Mouse (Mus musculus): ENCODE results near the gene Bcorl1. TPM values are rescaled to one million over a fixed set of nuclear protein-coding genes. Genes with fewer than 3 reads are reported as not detected.
"Not testable (repeated sequence)": the region's sequence is repeated elsewhere in the genome, so short reads cannot be mapped to it uniquely, and the experiment has no call there.

The Bcorl1 gene
- polyA plus RNA-seq, 2 experiments from 2014 or later, result 1.7 to 2.1 TPM

DNA sequence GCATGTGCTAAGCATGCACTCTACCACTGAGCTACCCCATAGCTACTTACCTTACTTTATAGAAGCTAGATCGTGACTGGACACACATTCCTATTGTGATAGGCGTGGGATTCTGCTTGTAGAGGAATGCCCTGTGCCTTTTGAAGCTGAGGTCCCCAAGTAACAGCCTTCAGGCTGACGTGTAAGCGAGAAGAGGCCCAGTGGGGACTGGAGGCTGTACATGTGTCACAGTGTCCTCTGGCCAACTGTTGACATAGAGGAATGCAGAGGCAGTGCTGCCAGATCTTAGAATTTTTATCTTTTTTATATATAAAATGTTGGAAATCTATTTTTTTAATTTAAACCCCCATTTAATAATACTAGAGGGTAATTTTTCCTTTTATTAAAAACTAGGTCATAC lies 58.8 kb downstream of the Bcorl1 start:
- no peak for ATAC-seq

DNA sequence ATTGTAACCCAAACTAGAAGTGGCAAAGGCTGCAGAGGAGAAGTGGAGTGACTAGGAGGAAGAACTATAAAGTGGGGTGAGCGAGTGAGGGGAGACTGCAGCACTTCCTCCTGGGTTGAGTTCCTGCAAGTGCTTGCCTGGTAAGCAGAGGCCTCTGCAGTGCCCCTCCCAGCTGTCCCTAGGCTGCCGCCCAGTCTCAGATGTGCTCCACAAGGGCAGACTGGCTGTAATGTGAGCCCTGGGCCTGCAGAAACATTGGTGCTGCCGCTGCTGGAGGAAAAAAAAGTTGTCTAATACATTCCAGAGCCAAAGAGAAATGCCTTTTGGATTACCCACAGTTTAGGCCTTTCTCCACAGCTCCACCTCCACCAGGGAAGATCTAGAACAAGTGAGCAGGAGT lies 64.0 kb downstream of the Bcorl1 start:
- no peak for ATAC-seq

DNA sequence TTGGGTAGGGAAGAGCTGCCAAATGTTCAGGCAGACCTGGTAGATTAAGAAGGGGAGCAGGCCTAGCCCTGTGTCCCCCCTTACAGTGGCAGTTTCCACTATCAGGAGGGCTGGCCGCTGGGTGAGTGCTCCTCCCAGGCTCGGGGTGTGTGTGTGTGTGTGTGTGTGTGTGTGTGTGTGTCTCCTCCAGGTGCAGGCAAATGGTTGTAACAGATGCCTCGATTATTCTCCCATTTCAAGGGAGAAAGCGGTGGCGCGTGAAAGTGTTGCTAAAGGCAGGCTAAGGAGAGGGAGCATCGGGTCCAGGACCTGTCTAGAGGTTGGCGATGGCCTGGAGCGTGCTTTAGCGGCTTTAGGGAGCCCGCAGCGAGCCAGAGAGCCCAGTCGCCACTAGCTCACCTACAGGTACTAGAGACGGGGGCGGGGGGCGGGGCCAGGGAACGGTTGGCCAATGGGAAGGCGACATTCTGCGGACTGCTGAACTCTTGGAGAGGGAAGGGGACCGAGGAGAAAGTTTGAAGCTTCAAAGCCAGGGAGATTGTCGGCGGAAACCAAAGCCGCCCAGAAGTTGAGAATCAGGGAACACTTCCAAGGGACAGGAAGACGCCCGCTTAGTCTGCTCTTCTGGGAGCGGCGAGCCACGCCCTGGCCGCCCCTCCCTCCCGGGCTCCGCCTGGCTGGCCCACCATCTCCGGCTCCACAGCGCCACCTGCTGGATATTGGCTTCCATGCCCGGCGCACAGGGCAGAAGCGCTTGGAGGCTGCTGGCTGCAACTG lies 68.6 kb downstream of the Bcorl1 start:
- peak; percentile 72 for ATAC-seq

DNA sequence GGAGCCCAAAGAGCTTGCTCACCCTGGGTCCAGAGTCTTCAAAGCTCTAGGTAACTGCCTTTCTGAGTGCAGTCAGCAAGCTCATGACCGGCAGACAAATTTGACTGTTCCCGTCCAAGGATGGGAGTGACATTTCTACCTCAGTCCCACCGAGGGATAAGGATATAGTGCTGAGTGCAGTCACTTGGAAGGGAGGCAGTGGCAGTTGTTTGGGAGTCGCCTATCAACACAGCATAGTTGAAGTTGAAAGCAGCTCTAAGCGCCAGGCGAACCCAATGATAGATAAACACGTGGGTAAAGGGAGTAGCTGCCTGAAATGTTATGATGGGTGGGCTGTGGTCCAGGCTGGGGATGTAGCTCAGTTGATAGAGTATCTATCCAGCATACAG lies 69.2 kb downstream of the Bcorl1 start:
- no peak for ATAC-seq

DNA sequence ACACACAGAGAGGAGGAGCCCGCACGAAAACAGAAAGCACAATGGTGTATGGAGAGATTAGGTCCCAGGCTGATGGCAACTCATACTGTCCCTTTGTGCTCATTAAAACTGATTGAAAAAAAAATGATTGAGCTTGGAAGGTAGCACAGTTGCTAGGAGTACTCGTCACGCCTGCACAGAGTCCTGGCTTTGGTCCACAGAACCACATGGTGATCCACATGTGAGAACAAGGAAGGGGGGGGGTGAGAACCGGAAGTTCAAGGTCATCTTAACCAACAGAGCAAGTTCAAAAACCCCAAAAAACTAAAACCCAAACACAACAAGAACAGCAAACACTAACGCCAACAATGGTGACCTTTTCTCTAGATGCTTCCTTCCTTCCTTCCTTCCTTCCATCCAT lies 71.5 kb downstream of the Bcorl1 start:
- ATAC-seq, result no peak

DNA sequence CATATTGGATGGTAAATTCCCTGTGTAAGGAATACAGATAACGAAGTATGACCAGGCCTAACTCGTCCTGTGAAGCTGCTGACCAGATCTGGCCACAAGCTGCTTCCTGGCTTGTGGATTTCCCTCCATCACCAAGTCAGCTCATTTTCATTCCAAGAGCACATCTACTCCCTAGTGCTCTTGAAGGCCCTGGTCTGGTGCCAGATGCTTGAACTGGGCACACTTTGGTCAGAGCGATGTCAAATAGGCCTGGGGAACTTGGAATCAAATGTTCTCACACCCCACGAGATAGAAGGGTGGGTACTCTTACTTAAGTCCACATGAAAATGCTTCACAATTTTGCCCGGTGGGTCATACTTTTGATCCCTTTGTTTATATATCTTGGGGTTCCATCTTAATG lies 73.1 kb downstream of the Bcorl1 start:
- no peak for ATAC-seq

DNA sequence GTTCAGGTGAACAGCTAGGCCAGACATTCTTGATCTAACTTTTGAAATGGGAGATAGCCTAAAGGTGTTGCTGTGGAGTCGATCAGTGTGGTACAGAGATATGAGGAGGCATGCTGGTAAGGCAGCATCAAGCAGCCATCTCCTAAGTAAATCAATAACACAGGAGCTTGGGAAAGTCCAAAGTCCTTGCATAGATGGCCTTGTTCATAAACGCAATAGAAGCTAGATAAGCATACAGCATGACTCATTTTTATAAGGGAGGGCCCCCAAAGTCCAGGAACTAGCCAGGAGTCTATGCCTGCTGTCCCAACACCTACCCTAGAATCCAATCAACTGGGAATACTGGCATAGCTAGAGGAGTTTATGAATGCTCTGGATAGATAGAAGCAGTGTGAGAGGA lies 77.3 kb downstream of the Bcorl1 start:
- no peak for ATAC-seq

DNA sequence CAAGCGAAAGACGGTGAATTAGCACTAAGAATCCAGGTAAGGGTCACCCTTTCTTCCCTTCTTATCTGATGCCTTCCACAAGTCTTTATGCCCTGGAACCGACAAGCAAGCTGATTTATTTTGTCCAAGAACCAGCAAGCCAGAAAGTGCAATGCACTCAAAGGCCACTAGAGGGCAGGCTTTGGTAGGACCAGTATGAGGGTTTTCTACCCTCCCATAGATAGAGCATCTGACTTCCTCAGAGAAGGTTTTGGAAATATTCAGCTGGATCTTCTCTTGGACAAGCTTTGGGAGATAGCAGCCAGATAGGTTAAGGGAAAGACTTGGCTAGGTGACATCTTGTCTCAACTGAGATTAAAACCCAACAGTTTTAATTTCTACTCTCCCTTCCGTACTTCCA lies 81.8 kb downstream of the Bcorl1 start:
- no peak for ATAC-seq

DNA sequence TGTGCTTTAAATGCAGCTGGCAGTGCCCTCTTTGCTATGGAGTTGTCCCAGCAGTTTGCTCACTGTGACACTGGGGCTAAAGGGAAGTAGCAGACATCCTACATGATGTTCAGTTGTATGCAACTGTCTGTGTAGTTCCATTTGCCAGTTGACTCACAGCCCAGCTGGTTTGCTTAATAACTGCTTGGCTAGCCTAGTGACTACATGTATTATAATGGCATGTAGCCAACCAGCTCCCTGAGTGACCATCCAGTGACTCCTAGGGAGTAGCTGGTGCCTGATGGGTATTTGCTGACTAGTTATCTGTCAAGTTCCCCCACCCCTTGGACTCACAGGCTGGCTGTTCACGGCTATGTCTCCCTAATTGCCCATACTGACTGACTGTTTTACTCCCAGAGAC lies 82.5 kb downstream of the Bcorl1 start:
- ATAC-seq, result no peak

DNA sequence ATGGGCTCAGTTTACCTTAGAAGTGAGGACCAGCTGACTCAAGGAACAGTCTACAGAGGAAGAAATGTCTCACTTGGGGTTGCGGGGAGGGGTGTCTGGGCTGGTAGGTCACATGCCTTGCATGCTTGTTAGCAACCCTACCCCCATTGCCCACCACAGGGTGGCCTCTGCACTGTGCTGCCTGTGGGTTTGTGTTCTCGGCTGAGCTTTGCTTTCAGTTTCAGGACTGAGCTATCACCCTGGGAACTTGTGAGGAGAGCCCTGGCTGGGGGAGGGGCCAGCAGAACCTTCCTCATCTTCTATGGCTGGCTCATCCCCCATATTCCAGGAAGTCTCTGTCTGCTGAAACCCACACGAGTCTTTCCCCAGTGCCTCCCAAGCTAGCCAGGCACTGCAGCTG lies 83.4 kb downstream of the Bcorl1 start:
- ATAC-seq, result peak; percentile 86

DNA sequence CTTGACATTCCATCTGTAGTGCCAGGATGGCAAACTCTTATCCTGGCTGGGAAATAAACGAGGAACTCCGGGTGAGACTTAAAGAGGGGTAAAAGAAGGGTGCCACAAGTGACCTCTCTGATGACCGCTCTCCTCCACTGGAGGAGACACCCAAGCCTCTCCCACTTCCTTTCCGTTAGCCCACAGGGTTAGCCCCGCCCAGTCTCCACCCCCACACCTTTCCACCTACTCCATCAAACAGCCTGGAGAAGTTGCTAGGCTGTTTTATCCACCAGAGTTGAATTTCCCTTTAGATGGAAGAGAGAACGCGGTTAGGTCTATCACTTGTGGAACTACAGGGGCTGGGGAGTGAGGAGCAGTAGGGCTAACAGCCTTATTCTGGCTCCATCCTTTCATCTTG lies 84.1 kb downstream of the Bcorl1 start:
- no peak for ATAC-seq

DNA sequence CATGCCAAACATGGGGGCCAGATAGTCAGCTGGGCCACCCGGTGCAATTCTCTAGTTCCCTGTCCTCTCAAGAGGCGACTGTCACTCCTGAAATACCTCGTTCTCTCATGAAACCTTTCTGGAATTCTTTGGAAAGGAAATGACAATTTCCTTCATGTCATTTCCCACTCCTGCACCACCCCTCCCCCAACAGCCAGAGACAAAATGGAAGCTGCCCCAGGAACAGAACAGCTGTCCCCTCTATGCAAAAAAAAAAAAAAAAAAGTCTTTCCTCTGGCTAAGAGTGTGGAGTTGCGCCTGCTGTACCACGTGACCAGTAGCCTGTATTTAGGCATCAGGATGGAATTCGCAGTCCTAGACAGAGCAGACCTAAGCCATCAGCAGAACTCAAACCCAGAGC lies 87.1 kb downstream of the Bcorl1 start:
- ATAC-seq, result no peak

DNA sequence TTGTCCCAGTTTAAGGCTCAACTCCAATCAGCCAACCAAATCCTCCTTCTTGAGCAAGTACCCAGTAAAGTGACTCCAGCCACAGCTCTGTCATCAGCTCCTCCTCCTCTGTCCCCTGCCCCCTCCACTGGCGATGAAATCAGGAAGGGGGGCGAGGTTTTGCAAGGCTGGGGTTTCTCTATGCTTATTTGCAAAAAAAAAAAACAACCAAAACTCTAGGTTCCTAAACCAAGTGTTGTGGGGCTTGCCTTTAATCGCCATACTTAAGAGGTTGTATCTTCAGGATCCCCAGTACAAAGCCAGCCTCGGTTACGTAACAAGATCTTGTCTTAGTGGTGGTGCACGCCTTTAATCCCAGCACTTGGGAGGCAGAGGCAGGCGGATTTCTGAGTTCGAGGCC lies 87.5 kb downstream of the Bcorl1 start:
- ATAC-seq, result no peak

DNA sequence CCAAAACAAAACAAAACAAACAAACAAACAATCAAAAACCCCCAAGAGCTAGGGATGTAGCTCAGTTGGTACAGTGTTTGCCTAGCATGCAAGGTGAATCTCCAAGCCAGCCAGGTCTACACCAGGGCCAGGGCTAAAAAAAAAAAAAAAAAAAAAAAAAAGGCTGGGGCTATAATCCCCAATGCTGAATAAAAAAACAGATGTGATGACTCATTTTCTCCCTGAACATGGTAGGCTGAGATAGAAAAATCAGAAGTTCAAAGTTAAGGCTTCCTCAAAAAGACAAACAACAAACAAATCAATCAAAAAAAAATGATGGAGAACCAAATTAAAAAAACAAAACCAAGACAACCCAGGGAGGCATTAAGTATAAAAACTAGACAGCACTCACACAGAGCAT lies 87.9 kb downstream of the Bcorl1 start:
- no peak for ATAC-seq

DNA sequence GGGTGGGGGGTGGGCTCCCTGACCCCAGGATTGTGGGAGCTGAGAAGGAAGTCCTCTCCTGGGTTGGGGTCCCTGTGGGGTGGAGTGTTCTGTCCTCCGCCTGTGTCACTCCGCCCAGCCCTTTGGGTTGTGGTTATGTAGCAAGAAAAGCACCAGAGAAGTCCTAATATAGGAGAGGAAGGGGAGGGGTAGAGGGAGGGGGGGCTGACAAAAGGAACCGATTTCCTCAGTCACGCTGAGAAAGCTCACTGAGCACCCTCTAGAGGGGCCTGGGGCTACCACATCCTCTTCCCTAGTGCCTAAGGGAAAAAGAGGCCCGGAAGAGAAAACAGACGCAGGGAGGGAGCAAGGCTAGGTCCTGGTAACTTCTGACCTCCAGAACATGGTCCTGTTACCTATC lies 88.4 kb downstream of the Bcorl1 start:
- peak; percentile 26 for ATAC-seq

DNA sequence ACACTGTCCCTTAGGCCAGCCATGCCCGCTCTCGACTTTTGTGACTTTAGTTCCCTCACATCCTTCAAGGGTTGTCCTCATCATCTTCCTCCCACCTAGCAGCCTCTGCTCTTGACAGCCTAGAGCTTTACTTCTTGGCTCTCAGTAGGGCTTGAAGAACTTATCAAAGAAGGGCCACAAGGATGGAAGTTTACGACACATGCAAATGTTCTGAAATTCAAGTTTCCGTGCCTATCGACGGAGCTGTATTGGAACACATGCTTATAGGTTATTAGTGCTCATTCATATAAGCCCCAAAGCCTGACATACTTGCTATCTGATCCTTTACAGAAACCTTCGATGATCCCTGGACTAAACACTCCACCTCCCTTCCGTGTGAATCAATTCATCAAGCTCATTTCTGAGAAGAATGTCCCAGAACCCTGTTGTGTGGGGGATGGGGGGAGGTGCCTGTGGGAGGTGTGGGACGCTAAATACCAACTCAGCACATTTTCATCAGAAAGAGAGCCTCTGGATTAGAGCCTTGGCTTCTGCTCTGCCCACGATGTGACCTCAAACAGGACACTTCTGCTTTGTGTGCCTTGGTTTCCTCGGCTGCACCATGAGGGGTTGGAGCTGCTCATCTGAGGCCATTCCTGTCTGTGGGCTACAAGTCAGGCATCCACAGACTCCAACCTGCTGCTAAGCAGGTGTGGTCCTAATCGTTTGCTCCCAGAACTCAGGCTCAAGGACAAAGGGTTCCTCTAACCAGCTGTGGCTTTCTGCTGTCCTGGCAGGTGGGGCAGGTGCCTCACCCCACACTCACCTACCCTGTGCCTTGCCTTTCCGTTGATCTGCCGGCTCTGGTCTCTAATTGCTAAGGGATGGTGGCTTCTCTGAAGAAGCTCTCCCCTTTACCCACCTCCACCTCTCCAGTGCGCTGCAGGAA lies 91.7 kb downstream of the Bcorl1 start:
- ATAC-seq, result no peak

DNA sequence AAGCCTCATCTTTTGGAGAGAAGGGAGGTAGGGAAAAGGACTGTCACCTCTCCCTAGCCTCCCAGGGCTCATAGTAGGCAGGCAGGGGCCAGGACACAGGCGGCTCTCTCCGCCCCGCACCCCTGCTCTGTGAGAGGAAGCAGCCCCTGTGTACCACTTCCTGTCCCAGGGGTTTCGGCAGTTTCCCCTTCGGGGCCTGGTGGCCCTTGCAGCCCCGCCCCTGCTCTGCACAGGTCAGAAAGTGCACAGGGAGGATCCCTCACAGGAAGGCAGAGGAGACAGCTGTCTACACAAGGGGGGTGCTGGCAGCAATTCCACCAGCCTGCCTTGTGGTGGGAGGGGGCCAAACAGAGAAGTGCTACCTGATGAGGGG lies 92.4 kb downstream of the Bcorl1 start:
- peak; percentile 83 for ATAC-seq

DNA sequence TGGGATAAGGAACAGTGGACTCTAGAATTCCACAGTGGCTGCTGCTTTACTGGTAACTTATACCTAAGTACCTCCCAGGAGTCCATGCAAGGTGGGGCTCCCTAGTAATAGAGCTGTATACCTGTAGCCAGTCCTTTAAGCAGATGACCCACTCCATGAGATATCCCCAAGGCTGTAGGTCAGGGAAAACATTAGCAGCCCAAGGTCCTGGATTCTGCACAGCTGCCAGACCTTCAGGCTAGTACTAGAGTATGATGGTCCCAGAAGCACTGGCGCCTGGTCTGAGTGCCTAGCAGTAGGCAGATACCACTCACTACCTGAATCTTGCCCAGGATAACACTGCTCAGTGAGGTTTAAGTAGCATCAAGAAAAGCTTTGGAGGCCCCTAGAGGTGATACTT lies 93.1 kb downstream of the Bcorl1 start:
- no peak for ATAC-seq

DNA sequence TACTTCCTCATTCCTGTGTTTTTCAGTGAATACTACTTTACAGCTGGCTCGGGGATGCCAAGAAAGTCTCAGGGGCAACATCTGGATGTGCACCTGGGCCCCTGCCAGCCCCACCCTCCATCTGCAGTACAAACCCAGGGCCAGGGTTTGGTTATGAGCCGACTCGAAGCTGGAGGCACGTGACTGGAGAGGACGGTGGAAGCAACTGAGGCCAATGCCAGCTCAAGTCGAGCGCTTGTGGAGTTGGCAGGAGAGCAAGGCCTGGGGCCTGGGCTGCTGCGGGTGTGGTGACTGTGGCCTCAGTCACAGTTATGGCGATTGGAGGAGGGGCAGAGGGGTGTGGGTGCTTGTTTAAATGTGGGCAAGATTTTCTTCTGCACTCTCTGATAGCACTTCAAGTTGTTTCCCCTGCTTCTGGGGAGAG lies 94.3 kb downstream of the Bcorl1 start:
- ATAC-seq, result no peak

DNA sequence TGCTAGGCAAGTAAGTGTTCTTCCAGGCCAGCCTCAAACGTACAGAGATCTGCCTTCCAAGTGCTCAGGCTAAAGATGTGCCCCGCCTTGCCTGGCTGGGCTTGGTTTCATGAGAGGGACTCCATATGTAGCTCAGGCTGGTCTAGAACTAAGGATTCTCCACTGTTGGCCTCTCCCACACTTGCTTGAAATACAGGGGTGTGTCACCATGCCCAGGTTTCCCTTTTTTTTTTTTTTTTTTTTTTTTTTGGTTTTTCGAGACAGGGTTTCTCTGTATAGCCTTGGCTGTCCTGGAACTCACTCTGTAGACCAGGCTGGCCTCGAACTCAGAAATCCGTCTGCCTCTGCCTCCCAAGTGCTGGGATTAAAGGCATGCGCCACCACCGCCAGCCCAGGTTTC lies 94.9 kb downstream of the Bcorl1 start:
- not testable (repeated sequence) for ATAC-seq

DNA sequence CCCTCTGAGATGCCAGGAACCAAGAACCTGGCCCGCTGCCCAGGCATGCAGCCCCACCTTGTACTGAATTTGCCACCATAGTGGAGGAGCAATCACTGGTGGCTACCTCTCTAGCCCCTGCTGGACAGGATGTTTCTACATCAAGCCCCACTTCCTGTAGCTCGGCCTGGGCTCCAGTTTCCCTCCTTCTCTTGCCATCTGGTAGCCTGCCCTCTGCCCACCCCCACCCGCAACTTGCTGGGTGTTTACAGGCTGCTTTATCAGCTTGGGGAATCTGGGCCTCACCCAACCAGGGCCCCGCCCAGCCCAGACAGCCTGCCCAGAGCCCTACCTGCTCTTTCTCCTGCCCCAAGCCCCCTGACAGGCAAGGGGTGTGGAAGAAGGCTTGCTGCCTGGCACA lies 97.9 kb downstream of the Bcorl1 start:
- peak; percentile 56 for ATAC-seq

DNA sequence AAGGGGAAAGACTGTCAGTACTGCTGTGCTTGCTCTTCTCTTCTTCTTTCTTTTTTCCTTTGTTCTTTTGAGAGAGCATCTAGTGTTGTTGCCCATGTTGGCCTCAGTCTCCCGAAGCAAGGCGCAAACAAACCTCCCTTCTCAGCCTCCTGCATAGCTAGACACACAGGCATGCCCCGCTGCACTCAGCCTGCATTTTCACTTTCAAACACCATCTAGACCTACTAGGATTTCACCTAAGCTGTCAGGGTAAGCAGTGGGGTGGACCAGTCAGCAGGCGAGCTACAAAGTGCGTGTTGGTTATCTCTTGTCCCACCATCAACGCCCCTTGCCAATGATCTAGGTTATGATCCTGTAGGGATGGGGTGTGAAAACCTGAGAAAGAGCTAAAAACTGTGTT lies 100.4 kb downstream of the Bcorl1 start:
- no peak for ATAC-seq

DNA sequence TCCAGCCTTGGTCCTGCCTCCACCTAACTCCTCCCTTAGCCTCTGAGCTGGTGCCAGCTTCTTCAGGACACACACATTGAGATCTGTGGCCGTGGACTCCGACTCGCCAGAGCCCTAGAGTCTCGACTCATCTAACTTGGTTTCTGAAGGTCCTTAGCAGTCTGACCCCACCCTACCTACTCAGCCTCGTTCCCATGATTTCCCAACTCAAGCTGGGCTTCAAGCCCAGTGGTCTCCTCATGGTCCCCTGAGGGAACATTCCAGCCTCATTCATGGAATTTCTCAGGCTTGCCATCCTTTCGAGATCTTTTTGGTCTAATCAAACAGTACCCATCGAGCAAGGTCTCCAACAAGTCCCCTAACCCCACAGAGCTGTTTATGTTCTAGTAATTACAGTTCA lies 100.8 kb downstream of the Bcorl1 start:
- no peak for ATAC-seq

DNA sequence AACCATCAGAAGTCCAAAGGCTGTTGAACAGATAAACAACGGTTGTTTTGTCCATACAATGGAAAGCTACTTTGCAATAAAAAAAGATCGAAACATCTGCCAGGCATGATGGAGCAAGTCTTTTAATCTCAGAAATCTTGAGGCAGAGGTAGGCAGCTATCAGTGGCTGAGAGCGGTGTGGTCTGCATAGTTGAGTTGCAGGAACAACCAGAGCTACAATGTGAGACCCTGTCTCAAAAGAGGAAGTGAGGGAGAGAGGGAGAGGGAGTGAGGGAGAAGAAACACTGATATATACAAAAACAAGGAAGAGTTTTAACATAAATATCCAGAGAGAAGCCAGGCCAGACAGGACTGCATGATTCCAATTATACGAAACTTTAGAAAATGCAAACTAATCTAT lies 103.5 kb downstream of the Bcorl1 start:
- no peak for ATAC-seq
